Mouse (Mus musculus) lung, embryonic 15.5 days (tissue): Measurements from ENCODE around the gene Eci1. TPM values are rescaled to one million over a fixed set of nuclear protein-coding genes. Genes with fewer than 3 reads are reported as not detected.

Experiments used
- ATAC-seq: fragments of 200-750 bp; cut with Nextera tagmentation; 2 replicates; pipeline ENCODE4 v1.8.0; 2017; ENCODE audit warnings: moderate number of reproducible peaks, borderline replicate concordance; ENCODE audit not compliant: low FRiP score, low TSS enrichment; ENCODE audit errors: extremely low read depth
- H3K27ac ChIP-seq: fragments of 300-500 bp; sonication (generic); 2 replicates; pipeline ENCODE4 v1.5.1; 2015; ENCODE audit warnings: moderate library complexity, mild to moderate bottlenecking, inconsistent platforms
- H3K27me3 ChIP-seq: fragments of 300-500 bp; sonication (generic); 2 replicates; pipeline ENCODE4 v1.6.1; 2015; ENCODE audit warnings: inconsistent platforms
- H3K36me3 ChIP-seq: fragments of 300-500 bp; sonication (generic); 2 replicates; pipeline ENCODE4 v1.6.1; 2015; ENCODE audit warnings: inconsistent platforms
- H3K4me1 ChIP-seq: fragments of 300-500 bp; sonication (generic); 2 replicates; pipeline ENCODE4 v1.6.1; 2015; ENCODE audit warnings: inconsistent platforms
- H3K4me2 ChIP-seq: fragments of 300-500 bp; sonication (generic); 2 replicates; pipeline ENCODE4 v1.6.1; 2015; ENCODE audit warnings: inconsistent platforms, mild to moderate bottlenecking, moderate library complexity
- H3K4me3 ChIP-seq: fragments of 300-500 bp; sonication (generic); 2 replicates; pipeline ENCODE4 v1.5.1; 2015; ENCODE audit warnings: mild to moderate bottlenecking, inconsistent platforms
- H3K9ac ChIP-seq: fragments of 300-500 bp; sonication (generic); 2 replicates; pipeline ENCODE4 v1.6.1; 2015; ENCODE audit warnings: inconsistent platforms
- H3K9me3 ChIP-seq: fragments of 300-500 bp; sonication (generic); 2 replicates; pipeline ENCODE4 v1.6.1; 2016; ENCODE audit warnings: inconsistent platforms
- WGBS: fragments of 180-500 bp; shearing (Covaris S2); methylation state at CpG from one replicate; pipeline ENCODE4 v1.1.7; 2015; 5-methylcytosine and 5-hydroxymethylcytosine counted together
- polyA plus RNA-seq: library from polyadenylated mRNA; unstranded; fragments of >200 nt; fragmentation: Nextera tagmentation; extraction: Ambion mirVana; gene quantifications from 2 replicates; pipeline ENCODE4 v1.2.1, GENCODE M21; 2015

The Eci1 gene
- 90.4 and 90.6 TPM in 2 replicates for polyA plus RNA-seq

GRCm38 (mm10) chr17:24426471-24427169 lies at the start of gene Eci1:
Gene Eci1 (plus strand): TSS chr17:24426641.
- peaks cover 36% of the 10 kb centered on the region for H3K36me3 ChIP-seq
- WGBS = under 1% methylated on average over 48 of the region's 48 CpGs
- peak; percentile 99 for ATAC-seq

GRCm38 (mm10) chr17:24378496-24378895 lies 47.9 kb upstream of the Eci1 start:
- Histone ChIP-seq H3K4me2 (no peak overlapping the region), H3K27ac (no peak overlapping the region), H3K4me3 (no peak overlapping the region), H3K4me1 (0 out of 2 replicates have a peak, but pooled peaks cover 4% of the 10 kb centered on the region), H3K9ac (no peak overlapping the region), H3K9me3 (no peaks in the 10 kb centered on the region), H3K27me3 (no peaks in the 10 kb centered on the region), H3K36me3 (0 out of 2 replicates have a peak, but pooled peaks cover 6% of the 10 kb centered on the region)
- ATAC-seq = no peak
- 64% methylated on average over 2 of the region's 2 CpGs for WGBS

More at GRCm38 (mm10) chr17:24426471-24427169, at the start of gene Eci1:
- Histone ChIP-seq H3K9ac (peak within 1 kb of the TSS; percentile 74), H3K4me1 (peaks cover 16% of the 10 kb centered on the region), H3K9me3 (no peaks in the 10 kb centered on the region), H3K4me2 (peak within 1 kb of the TSS; percentile 49), H3K4me3 (peak within 1 kb of the TSS; percentile 57), H3K27ac (peak within 1 kb of the TSS; percentile 92), H3K27me3 (no peaks in the 10 kb centered on the region)

- 58% methylated on average over 8 of the region's 8 CpGs for WGBS
- H3K4me3 ChIP-seq = no peak overlapping the region
- H3K27ac ChIP-seq = no peak overlapping the region
- H3K9me3 ChIP-seq = no peaks in the 10 kb centered on the region
- ATAC-seq = no peak; the same call in 1 of the 2 replicates
- no peak overlapping the region for H3K4me2 ChIP-seq
- H3K9ac ChIP-seq = no peak overlapping the region
- H3K27me3 ChIP-seq = no peaks in the 10 kb centered on the region
- peaks cover 16% of the 10 kb centered on the region; the same call in 1 of the 2 replicates for H3K36me3 ChIP-seq
- H3K4me1 ChIP-seq = no peaks in the 10 kb centered on the region
Measured at GRCm38 (mm10) chr17:24383789-24384188, 42.7 kb upstream of the Eci1 start.

- Histone ChIP-seq H3K9ac (no peak overlapping the region), H3K27me3 (no peaks in the 10 kb centered on the region), H3K4me3 (no peak overlapping the region), H3K4me1 (no peaks in the 10 kb centered on the region), H3K27ac (no peak overlapping the region), H3K4me2 (no peak overlapping the region), H3K9me3 (no peaks in the 10 kb centered on the region), H3K36me3 (peaks cover 24% of the 10 kb centered on the region)
- no peak for ATAC-seq
- 70% methylated on average over 5 of the region's 5 CpGs for WGBS
Measured at GRCm38 (mm10) chr17:24388711-24389110, 37.7 kb upstream of the Eci1 start.

GRCm38 (mm10) chr17:24389865-24390264 lies 36.6 kb upstream of the Eci1 start:
- H3K9ac ChIP-seq = no peak overlapping the region
- 0% methylated on average over 2 of the region's 2 CpGs for WGBS
- no peak overlapping the region for H3K4me3 ChIP-seq
- H3K4me1 ChIP-seq = no peaks in the 10 kb centered on the region
- H3K36me3 ChIP-seq = peaks cover 17% of the 10 kb centered on the region
- no peaks in the 10 kb centered on the region for H3K9me3 ChIP-seq
- no peaks in the 10 kb centered on the region for H3K27me3 ChIP-seq
- no peak for ATAC-seq
- H3K4me2 ChIP-seq = no peak overlapping the region
- H3K27ac ChIP-seq = no peak overlapping the region

GRCm38 (mm10) chr17:24391149-24391548 lies 35.3 kb upstream of the Eci1 start:
- 67% methylated on average over 8 of the region's 8 CpGs for WGBS
- Histone ChIP-seq H3K4me3 (no peak overlapping the region), H3K4me1 (no peaks in the 10 kb centered on the region), H3K36me3 (peaks cover 17% of the 10 kb centered on the region), H3K9ac (no peak overlapping the region), H3K4me2 (no peak overlapping the region), H3K27me3 (no peaks in the 10 kb centered on the region), H3K9me3 (no peaks in the 10 kb centered on the region), H3K27ac (no peak overlapping the region)
- no peak for ATAC-seq

GRCm38 (mm10) chr17:24393527-24393926 lies 32.9 kb upstream of the Eci1 start:
- Histone ChIP-seq H3K27me3 (no peaks in the 10 kb centered on the region), H3K9ac (no peak overlapping the region), H3K27ac (peak overlapping the region; percentile 15; the same call in 1 of the 2 replicates), H3K9me3 (no peaks in the 10 kb centered on the region), H3K4me3 (no peak overlapping the region), H3K36me3 (peaks cover 14% of the 10 kb centered on the region), H3K4me1 (no peaks in the 10 kb centered on the region), H3K4me2 (no peak overlapping the region)
- 22% methylated on average over 4 of the region's 4 CpGs for WGBS
- peak; percentile 72 for ATAC-seq

- no peak overlapping the region for H3K27ac ChIP-seq
- WGBS = 81% methylated on average over 7 of the region's 7 CpGs
Measured at GRCm38 (mm10) chr17:24394456-24394855, 32.0 kb upstream of the Eci1 start.

GRCm38 (mm10) chr17:24402371-24402770 lies 24.1 kb upstream of the Eci1 start:
- Histone ChIP-seq H3K4me3 (no peak overlapping the region), H3K4me1 (no peaks in the 10 kb centered on the region), H3K4me2 (no peak overlapping the region), H3K9ac (no peak overlapping the region), H3K9me3 (no peaks in the 10 kb centered on the region), H3K27me3 (no peaks in the 10 kb centered on the region), H3K36me3 (peaks cover 38% of the 10 kb centered on the region), H3K27ac (no peak overlapping the region)
- 50% methylated on average over 3 of the region's 3 CpGs for WGBS
- no peak for ATAC-seq

More at GRCm38 (mm10) chr17:24394456-24394855, 32.0 kb upstream of the Eci1 start:
- no peak overlapping the region for H3K4me3 ChIP-seq
- no peaks in the 10 kb centered on the region for H3K27me3 ChIP-seq
- no peaks in the 10 kb centered on the region for H3K9me3 ChIP-seq
- H3K36me3 ChIP-seq = peaks cover 9% of the 10 kb centered on the region; the same call in 1 of the 2 replicates
- no peaks in the 10 kb centered on the region for H3K4me1 ChIP-seq
- no peak overlapping the region for H3K9ac ChIP-seq
- no peak overlapping the region for H3K4me2 ChIP-seq
- no peak for ATAC-seq

- H3K4me2 ChIP-seq = no peak overlapping the region
Measured at GRCm38 (mm10) chr17:24407116-24407803, 19.2 kb upstream of the Eci1 start.

GRCm38 (mm10) chr17:24413557-24414211 lies 12.8 kb upstream of the Eci1 start:
- H3K9ac ChIP-seq = peak overlapping the region; percentile 61
- peak; percentile 47 for ATAC-seq
- 21% methylated on average over 22 of the region's 22 CpGs for WGBS
- H3K27ac ChIP-seq = peak overlapping the region; percentile 92
- H3K9me3 ChIP-seq = no peaks in the 10 kb centered on the region
- H3K4me2 ChIP-seq = peak overlapping the region; percentile 70
- H3K36me3 ChIP-seq = peaks cover 50% of the 10 kb centered on the region
- peaks cover 31% of the 10 kb centered on the region for H3K4me1 ChIP-seq
- no peaks in the 10 kb centered on the region for H3K27me3 ChIP-seq
- H3K4me3 ChIP-seq = peak overlapping the region; percentile 78

More at GRCm38 (mm10) chr17:24407116-24407803, 19.2 kb upstream of the Eci1 start:
- Histone ChIP-seq H3K9me3 (no peaks in the 10 kb centered on the region), H3K27ac (no peak overlapping the region), H3K36me3 (peaks cover 66% of the 10 kb centered on the region), H3K4me1 (no peaks in the 10 kb centered on the region), H3K4me3 (no peak overlapping the region), H3K9ac (no peak overlapping the region), H3K27me3 (no peaks in the 10 kb centered on the region)
- ATAC-seq = no peak
- 80% methylated on average over 12 of the region's 12 CpGs for WGBS
